Mouse (Mus musculus): Measurements from ENCODE around the gene Agxt2.
A peak's percentile ranks its signal among the peaks of the same experiment; 100 is the strongest.

Gene Agxt2

DNA sequence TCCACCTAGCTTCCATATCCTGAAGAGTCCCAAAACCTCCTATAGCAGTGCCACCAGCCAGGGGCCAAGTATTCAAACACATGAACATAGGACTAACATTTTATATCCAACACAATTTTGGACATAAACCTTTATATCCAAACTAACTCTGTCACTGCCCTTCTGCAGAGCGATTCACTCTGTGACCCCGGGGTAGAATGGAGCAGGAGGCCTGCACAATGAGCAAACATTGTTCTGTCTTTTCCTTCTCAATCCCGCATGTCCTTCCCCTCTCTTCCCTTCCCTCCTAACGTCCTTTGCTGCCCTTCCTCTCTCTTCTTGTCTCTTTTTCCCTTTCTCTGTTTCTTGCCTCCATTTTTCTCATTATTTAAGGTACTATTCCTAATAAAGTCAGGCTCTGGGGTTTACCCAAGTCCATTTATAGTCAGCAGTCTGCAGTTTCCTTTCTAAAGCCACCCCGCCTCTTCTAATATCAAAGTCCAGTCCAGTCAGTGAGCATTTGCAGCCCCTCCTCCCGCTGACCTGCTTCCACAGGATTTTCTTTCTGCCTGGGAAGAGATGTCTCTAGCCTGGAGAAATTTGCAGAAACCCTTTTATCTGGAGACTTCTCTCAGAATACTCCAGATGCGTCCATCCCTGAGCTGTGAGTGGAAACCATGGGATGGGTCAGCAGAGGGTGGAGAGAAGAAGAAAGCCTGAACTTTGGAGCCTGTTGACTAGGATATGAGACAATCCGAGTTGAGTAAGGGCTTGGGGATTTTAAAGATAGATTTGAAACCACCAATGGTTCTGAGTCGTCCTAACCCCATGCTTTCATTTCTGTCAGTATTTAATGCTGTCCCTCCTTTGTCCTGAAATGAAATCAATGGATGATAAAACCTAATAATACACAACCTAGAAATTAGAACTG lies at the start of gene Agxt2:
Gene Agxt2, plus strand, starts transcription at position 494 of the 910 bp plus-strand sequence.
- no peak for DNase-seq (ENCODE audit: low read depth, low spot score)

- DNase-seq (ENCODE audit: low read depth, low spot score) = no peak
These were observed 46.5 kb upstream of the Agxt2 start for GRCm38 (mm10) chr15:10311826-10312225.

DNA sequence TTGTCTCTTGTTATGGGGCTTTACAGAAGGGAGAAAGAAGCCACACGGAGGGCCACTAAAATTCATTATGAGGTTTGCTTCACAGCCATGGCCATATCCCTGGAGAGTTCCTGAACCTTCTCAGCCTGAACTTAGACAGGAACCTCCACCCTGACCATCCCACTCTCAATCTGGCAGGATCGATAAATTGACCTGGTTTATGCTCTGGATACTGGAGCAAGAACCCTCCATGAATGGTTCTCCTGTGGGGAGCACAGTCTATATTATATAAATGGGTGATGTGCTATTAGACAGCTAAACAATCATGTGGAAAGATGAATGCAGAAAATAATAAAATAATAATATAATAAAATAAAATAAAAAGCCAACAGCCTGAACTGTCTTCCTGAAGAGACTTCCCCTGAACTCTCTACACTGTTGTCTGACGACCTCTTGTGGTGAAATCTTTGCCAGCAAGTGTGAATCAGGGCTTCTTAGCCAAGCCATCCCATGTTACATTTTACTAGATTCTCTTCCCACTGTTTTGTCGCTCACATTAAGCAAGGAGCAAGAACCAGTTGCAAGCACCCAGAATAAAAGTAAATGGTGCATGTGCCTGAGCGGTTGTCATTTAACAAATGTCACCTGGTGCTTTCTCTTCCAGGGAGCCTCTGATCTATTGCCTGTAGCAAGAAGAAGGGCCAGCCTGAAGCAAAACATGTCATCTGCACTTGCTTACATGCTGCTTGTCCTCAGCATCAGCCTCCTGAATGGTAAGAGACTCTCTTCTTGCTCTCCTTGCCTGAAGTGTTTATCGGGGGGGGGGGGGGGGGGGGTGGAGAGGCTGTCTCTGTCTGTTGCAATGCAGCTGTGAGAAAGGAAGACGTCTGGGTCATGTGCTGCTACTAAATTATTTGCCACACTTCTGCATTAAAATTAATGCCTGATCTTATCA lies 44.5 kb upstream of the Agxt2 start:
- peak; percentile 18 for DNase-seq (ENCODE audit: low read depth, low spot score)

DNA sequence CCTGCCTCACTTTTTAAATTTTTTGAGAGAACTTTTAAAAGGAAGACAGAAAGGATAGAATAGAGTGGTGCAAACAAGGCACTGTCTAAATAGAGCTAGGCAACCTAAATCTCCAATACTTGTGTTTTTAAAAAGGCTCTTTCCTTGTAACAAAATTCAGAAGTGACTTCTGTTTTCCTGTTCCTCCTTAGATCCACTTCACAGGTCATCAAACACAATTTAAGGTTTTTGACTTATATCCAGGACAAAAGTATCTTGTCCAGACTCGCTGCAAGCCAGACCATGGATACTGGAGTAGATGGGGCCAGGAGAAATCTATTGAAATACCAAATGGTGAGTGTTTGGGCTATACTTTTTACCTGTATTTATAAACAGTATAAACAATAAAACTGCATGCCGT lies 33.3 kb upstream of the Agxt2 start, which contains the start of gene Gm21973:
Gene Gm21973, plus strand, starts transcription at position 301 of the 400 bp plus-strand sequence.
- DNase-seq (ENCODE audit: low read depth, low spot score) = no peak

DNA sequence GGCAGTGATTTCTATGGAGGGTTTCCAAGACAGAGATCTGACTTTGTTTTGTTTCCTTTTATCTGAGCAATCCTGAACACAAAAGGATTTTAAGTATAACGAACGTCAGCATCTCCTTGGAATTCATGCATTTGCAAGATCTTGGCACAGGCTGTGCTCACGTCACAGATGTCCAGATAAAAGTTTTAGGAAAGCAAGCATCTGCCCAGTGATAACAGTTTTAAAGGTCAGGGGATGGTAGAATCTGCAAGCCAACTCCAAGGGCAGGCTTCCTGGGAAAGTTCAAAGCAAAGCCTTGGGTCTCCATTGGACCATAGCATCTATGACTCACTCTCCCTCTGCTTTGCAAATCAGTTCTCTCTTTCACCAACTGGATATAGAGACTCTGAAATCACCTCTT lies 27.7 kb upstream of the Agxt2 start:
- DNase-seq (ENCODE audit: low read depth, low spot score) = no peak

GRCm38 (mm10) chr15:10332566-10332965 lies 25.8 kb upstream of the Agxt2 start:
- no peak for DNase-seq (ENCODE audit: low read depth, low spot score)

GRCm38 (mm10) chr15:10338606-10339005 lies 19.7 kb upstream of the Agxt2 start:
- no peak for DNase-seq (ENCODE audit: low read depth, low spot score)

DNA sequence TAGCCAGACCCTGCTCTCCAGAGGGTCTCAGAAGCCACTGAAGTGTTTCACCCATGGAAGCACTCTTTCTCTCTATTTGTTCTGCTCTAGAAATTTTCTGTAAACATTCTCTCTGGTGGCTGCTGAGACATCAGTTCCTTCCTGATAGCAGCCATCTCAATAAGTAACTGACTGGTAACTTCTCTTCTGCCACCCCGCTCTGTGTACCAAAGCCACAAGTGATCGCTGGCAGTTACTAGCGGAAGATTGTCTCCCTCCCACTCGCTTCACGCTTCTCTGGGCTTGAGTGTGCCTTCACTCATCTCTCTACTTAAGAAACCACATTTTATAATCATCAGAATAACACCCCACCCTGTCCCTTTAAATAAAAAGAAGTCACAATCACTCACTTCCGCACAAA lies 11.3 kb upstream of the Agxt2 start:
- no peak for DNase-seq (ENCODE audit: low read depth, low spot score)

GRCm38 (mm10) chr15:10366331-10366730 lies 8.0 kb downstream of the Agxt2 start:
- DNase-seq (ENCODE audit: low read depth, low spot score) = no peak

- no peak for DNase-seq (ENCODE audit: low read depth, low spot score)
These were observed 17.1 kb downstream of the Agxt2 start for GRCm38 (mm10) chr15:10375404-10375803.

GRCm38 (mm10) chr15:10378338-10378959 lies 20.1 kb downstream of the Agxt2 start:
- DNase-seq (ENCODE audit: low read depth, low spot score) = no peak

DNA sequence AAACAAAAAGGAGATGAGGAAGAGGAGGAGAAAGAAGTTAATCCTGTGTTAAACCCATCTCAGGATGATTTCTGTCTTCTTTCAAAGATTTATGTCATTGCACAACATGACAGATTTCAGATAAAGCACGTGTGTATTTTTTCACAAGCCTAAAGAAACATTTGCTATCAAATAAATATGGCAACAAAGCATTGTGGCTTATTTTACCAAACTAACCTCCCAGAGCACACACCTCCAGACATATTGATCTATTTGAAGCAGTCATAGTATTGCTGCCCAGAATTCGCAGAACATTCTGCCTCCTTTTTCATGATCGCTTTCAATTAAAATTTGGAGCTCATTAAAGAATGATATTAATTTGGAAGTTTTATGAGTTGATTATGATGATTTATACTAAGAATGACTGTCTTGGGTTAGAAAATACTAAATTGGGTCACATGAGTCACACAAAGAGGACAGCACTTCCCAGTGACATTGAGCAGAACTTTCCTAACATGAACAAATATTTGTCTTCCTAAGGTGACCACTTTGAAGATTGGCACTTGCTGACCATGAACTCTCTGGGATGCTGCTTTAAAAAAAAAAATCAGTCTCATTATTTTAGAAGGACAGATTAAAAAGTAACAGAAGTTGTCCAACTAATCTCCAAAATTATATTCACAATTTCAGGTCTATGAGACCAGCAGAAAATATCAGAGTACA lies 21.6 kb downstream of the Agxt2 start:
- DNase-seq (ENCODE audit: low read depth, low spot score) = no peak

DNA sequence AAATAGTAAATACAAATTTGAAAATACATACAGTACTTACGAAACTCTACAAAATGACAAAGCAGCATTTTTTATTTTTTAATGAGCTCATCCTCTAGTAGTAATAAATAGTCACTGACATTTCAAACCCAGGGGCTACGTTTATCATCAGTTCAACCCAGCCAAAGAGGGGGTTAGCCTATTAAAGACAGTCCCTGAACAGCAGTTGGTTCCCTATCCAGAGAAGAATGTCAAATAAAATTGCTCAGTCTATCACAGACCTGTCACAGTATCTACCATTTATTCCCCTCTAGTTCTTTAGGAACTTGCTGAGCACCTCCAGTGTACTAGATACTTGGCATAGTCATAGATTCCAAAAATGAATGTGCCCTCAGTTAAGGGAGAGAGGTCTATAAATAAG lies 28.9 kb downstream of the Agxt2 start:
- DNase-seq (ENCODE audit: low read depth, low spot score) = no peak

DNA sequence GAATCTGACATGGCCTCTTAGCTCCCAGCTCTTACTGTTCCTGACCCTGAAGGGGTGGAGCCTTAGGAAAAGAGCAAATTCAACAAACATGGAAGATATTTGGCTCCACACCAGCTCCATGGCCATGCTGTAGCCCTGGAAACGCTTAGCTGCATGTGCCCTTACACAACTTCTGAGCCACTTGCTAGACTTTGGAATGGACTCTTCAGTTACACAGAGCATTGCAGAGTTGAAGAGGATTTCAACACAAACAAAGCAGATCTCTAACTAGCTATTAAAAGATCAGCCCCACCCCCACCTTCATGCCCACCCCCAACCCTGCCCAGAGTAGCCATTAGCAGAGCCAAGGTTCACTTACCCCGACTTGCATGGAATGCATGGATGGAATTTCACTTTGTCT lies 41.5 kb downstream of the Agxt2 start:
- DNase-seq (ENCODE audit: low read depth, low spot score) = no peak

GRCm38 (mm10) chr15:10400415-10400814 lies 42.1 kb downstream of the Agxt2 start:
- peak; percentile 40 for DNase-seq (ENCODE audit: low read depth, low spot score)

DNA sequence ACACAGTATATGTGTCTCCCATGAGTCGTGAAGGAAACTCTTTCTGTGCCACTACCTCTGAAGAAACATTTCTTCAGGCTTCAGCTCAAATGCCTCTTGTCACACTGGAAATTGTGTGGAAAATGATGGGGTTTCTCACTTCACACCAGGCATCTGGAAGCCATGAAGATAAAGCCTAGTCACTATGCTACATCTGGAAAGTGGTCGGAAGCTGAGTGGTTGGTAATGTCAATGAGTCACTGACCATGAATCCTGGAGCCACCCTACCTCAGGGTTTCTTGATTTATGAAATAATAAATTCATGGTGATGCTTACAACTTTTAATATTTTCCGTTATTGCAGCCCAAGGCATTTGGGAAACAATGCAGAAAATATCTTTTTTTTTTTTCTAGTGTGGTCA lies 51.5 kb downstream of the Agxt2 start:
- no peak for DNase-seq (ENCODE audit: low read depth, low spot score)

DNA sequence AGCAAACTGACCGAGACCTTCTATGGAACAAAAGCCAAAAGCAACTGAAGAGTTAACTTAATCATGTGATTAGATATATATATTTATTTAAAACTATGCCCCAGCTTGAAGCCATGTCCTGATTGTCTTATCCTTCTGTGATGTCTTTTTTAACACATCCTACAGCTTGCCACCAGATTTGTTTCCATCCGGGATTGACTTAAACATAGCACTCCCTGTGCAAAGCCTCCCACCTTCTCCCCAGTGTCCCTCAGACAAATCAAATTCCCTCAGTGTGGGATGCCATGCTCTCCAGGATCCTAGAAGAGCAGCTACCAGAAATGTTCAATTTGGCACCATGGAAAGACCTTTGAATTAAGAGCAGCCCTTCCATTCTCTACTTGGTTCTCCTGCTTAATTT lies 52.5 kb downstream of the Agxt2 start:
- DNase-seq (ENCODE audit: low read depth, low spot score) = no peak

- no peak for DNase-seq (ENCODE audit: low read depth, low spot score)
These were observed 55.3 kb downstream of the Agxt2 start for GRCm38 (mm10) chr15:10413656-10414055.

GRCm38 (mm10) chr15:10421138-10421784 lies 62.9 kb downstream of the Agxt2 start:
- DNase-seq (ENCODE audit: low read depth, low spot score) = no peak

- no peak for DNase-seq (ENCODE audit: low read depth, low spot score)
These were observed 63.4 kb downstream of the Agxt2 start for GRCm38 (mm10) chr15:10421785-10422144.

GRCm38 (mm10) chr15:10426124-10426523 lies 67.8 kb downstream of the Agxt2 start:
- DNase-seq (ENCODE audit: low read depth, low spot score) = no peak
